Mouse (Mus musculus) hindbrain, embryonic 11.5 days (tissue): Measurements from ENCODE around the gene Wscd2. TPM values are rescaled to one million over a fixed set of nuclear protein-coding genes. Genes with fewer than 3 reads are reported as not detected.

ENCODE experiments used
- ATAC-seq: fragments of 200-750 bp; cut with Nextera tagmentation; 2 replicates; pipeline ENCODE4 v1.8.0; 2017; ENCODE audit warnings: mild to moderate bottlenecking, moderate TSS enrichment, moderate library complexity; ENCODE audit not compliant: low FRiP score
- DNase-seq: peaks from one replicate; pipeline ENCODE4 v3.0.0-alpha.2; 2015; ENCODE audit warnings: low spot score
- H3K27ac ChIP-seq: fragments of 300-500 bp; sonication (generic); 2 replicates; pipeline ENCODE4 v1.5.1; 2014; ENCODE audit warnings: mild to moderate bottlenecking, low read depth, low read length
- H3K27me3 ChIP-seq: fragments of 300-500 bp; sonication (generic); 2 replicates; pipeline ENCODE4 v1.6.1; 2014; ENCODE audit warnings: mild to moderate bottlenecking, low read length, moderate library complexity, mixed read lengths; ENCODE audit not compliant: control insufficient read depth, insufficient read depth
- H3K36me3 ChIP-seq: fragments of 300-500 bp; sonication (generic); 2 replicates; pipeline ENCODE4 v1.6.1; 2014; ENCODE audit warnings: mild to moderate bottlenecking, low read length, moderate library complexity, mixed read lengths; ENCODE audit not compliant: control insufficient read depth, insufficient read depth
- H3K4me1 ChIP-seq: fragments of 300-500 bp; sonication (generic); replicated peaks from 2 replicates; pipeline ENCODE4 v1.6.1; 2014; ENCODE audit warnings: low read length, mixed read lengths; ENCODE audit not compliant: control insufficient read depth, insufficient read depth
- H3K4me2 ChIP-seq: fragments of 300-500 bp; sonication (generic); replicated peaks from 2 replicates; pipeline ENCODE4 v1.6.1; 2014; ENCODE audit warnings: mild to moderate bottlenecking, low read depth, low read length
- H3K4me3 ChIP-seq: fragments of 300-500 bp; sonication (generic); 2 replicates; pipeline ENCODE4 v1.5.1; 2014; ENCODE audit warnings: low read depth, low read length
- H3K9ac ChIP-seq: fragments of 300-500 bp; sonication (generic); 2 replicates; pipeline ENCODE4 v1.6.1; 2014; ENCODE audit warnings: low read depth, low read length
- H3K9me3 ChIP-seq: fragments of 300-500 bp; sonication (generic); 2 replicates; pipeline ENCODE4 v1.6.1; 2016; ENCODE audit warnings: low read length; ENCODE audit not compliant: control insufficient read depth
- WGBS: fragments of 180-500 bp; shearing (Covaris S2); extraction: QIAGEN DNeasy Blood & Tissue Kit; methylation state at CpG from one replicate; pipeline ENCODE4 v1.1.7; 2014; 5-methylcytosine and 5-hydroxymethylcytosine counted together
- polyA plus RNA-seq: library from polyadenylated mRNA; unstranded; fragments of >200 nt; fragmentation: Nextera tagmentation; extraction: Ambion mirVana; gene quantifications from 2 replicates; pipeline ENCODE4 v1.2.1, GENCODE M21; 2014

The Wscd2 gene
- polyA plus RNA-seq, 1 experiment from 2014 or later, result 8.5 TPM

GRCm38 (mm10) chr5:113635861-113636565 is 145.9 kb downstream of the Wscd2 start:
- Histone ChIP-seq H3K9me3 (no peaks in the 10 kb centered on the region), H3K27me3 (no peaks in the 10 kb centered on the region), H3K4me2 (no peak overlapping the region), H3K9ac (no peak overlapping the region), H3K36me3 (no peaks in the 10 kb centered on the region), H3K27ac (no peak overlapping the region), H3K4me1 (no peaks in the 10 kb centered on the region), H3K4me3 (no peak overlapping the region)
- no peak for DNase-seq
- ATAC-seq, result no peak
- 83% methylated on average over 15 of the region's 15 CpGs for WGBS

- DNase-seq, result no peak
These were observed 147.5 kb downstream of the Wscd2 start for GRCm38 (mm10) chr5:113637631-113638030.

GRCm38 (mm10) chr5:113638055-113638454 is 147.9 kb downstream of the Wscd2 start:
- Histone ChIP-seq H3K4me3 (no peak overlapping the region), H3K4me1 (no peaks in the 10 kb centered on the region), H3K9me3 (no peaks in the 10 kb centered on the region), H3K4me2 (no peak overlapping the region), H3K27me3 (no peaks in the 10 kb centered on the region), H3K27ac (no peak overlapping the region), H3K9ac (no peak overlapping the region), H3K36me3 (no peaks in the 10 kb centered on the region)
- no peak for DNase-seq
- WGBS, result 90% methylated on average over 12 of the region's 12 CpGs
- no peak for ATAC-seq

More at GRCm38 (mm10) chr5:113637631-113638030, 147.5 kb downstream of the Wscd2 start:
- Histone ChIP-seq H3K4me2 (no peak overlapping the region), H3K27me3 (no peaks in the 10 kb centered on the region), H3K9me3 (no peaks in the 10 kb centered on the region), H3K4me1 (no peaks in the 10 kb centered on the region), H3K36me3 (no peaks in the 10 kb centered on the region), H3K9ac (no peak overlapping the region), H3K4me3 (no peak overlapping the region), H3K27ac (no peak overlapping the region)
- 79% methylated on average over 4 of the region's 4 CpGs for WGBS
- no peak for ATAC-seq

GRCm38 (mm10) chr5:113639126-113639525 is 149.0 kb downstream of the Wscd2 start:
- Histone ChIP-seq H3K9me3 (no peaks in the 10 kb centered on the region), H3K4me1 (no peaks in the 10 kb centered on the region), H3K27me3 (no peaks in the 10 kb centered on the region), H3K4me3 (no peak overlapping the region), H3K9ac (no peak overlapping the region), H3K4me2 (no peak overlapping the region), H3K27ac (no peak overlapping the region), H3K36me3 (no peaks in the 10 kb centered on the region)
- DNase-seq (no peak), ATAC-seq (no peak)
- 67% methylated on average over 5 of the region's 5 CpGs for WGBS

Other genes with a start within 250 kb of the Wscd2 start
- gene Sgsm1, start 179.5 kb upstream of the Wscd2 start, polyA plus RNA-seq, result 8.5 and 10.5 TPM in 2 replicates
- gene Aym1, start 133.0 kb upstream of the Wscd2 start, polyA plus RNA-seq, result not detected in 2 replicates
- 1.1 and 3.1 TPM in 2 replicates for gene Cmklr1, start 160.1 kb downstream of the Wscd2 start, polyA plus RNA-seq
- not detected in 2 replicates for gene 1700069L16Rik, start 234.4 kb downstream of the Wscd2 start, polyA plus RNA-seq
- 3.3 and 3.8 TPM in 2 replicates for gene Ficd, start 245.5 kb downstream of the Wscd2 start, polyA plus RNA-seq